Mouse (Mus musculus) kidney, adult 2 months (tissue): Measurements from ENCODE around the gene Gm37240.

ENCODE experiments used
- CTCF ChIP-seq: fragments of 200-500 bp; conservative IDR thresholded peaks from 2 replicates; pipeline ENCODE4 v1.5.1; 2011; ENCODE audit warnings: low read depth, mild to moderate bottlenecking, control low read depth, low read length, moderate library complexity, mixed read lengths; ENCODE audit not compliant: insufficient read depth, insufficient read length
- POLR2A ChIP-seq: fragments of 200-500 bp; IDR thresholded peaks from one replicate; pipeline ENCODE4 v1.6.1; 2011; ENCODE audit warnings: low read depth, low read length, control low read depth

- TF ChIP-seq POLR2A (no peak), CTCF (no peak)
These were observed 257.3 kb downstream of the Gm37240 start for GRCm38 (mm10) chr3:85629895-85630510.
